Mouse (Mus musculus) cerebellum, postnatal 14 days (tissue): ENCODE measurements around the gene Nudt19.
A peak's percentile ranks its signal among the peaks of the same experiment; 100 is the strongest.
"Not testable (repeated sequence)": the region's sequence is repeated elsewhere in the genome, so short reads cannot be mapped to it uniquely, and the experiment has no call there.

Experiments used
- DNase-seq, 2 experiments: peaks; one replicate each; pipeline ENCODE4 v3.0.0; 2021; ENCODE audit warnings: mixed read lengths in 2 of 2

Gene Nudt19

GRCm38 (mm10) chr7:35564872-35565271 lies 8.8 kb upstream of the Nudt19 start:
- DNase-seq: not testable (repeated sequence)

DNA sequence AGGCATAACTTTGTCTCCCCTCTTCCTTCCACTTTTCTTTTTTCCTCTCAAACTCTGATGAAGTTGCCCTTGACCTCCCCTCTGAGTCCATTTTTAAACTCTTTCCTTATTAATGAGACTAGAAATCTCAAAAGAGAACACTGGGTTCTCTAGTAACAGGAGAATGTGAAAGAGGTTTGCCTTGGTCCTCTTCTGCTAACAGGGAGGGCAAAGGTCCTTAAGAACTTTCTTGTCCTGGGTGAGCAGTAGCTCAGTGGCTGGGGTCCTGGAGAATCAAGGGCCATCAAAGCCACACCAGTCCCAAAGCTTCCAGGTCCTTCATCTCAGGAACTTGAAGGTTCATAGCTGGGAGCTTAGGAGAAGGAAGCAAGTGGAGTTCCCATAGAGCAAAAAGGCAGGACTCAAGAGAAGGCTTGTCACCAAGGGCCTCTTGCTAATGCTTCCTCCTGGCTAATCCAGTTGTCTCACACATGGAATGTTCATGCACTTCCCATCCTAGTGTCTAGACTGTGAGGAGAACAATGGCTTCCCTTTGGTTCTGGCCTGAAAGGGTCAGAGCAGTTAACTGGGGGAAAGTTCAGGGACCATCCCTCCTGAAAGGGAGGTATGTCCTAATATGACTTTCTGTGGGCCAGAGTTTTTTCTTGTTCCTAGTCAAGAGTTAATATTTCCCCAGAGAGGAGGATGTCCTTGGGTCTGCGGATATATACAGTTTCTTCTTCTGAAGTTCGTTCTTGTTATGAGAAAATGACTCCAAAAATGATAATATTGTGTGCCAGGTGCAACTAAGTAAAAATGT lies 8.2 kb upstream of the Nudt19 start:
- no peak for DNase-seq

DNA sequence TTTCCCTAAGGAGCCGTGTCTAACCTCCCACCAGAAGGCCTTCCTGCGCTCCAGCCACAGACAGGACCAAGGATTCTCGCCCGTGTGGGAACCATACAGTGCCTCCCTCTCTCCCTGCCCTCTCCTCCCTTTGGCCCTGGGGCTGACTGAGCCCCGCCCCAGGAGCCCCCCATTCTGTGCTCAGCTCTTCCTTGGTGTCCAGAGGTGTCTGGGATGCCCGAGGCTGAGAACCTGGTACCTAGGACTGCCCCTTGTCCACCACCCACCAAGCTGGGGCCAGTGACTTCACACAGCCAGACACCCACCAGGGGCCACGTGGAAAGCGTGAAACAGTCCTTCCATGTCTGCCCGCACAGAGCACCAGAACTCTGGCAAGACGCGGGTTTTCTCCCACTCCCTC lies 7.0 kb upstream of the Nudt19 start:
- DNase-seq: no peak

DNA sequence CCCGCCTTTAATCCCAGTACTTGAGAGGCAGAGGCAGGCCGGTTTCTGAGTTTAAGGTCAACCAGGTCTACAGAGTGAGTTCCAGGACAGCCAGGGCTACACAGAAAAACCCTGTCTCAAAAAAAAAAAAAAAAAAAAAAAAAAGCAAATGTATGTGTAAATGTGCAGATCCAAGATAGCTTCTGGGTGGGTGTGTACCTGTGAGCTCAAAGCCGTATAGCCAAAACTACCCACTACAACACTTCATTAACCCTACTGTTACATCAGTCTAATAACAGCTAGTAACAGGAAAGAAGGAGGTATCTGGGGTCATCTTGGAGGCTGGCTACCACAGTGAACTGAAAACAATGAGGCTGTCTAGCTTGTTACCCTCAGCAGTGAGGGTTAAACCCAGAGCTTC lies 3.7 kb upstream of the Nudt19 start:
- no peak for DNase-seq

DNA sequence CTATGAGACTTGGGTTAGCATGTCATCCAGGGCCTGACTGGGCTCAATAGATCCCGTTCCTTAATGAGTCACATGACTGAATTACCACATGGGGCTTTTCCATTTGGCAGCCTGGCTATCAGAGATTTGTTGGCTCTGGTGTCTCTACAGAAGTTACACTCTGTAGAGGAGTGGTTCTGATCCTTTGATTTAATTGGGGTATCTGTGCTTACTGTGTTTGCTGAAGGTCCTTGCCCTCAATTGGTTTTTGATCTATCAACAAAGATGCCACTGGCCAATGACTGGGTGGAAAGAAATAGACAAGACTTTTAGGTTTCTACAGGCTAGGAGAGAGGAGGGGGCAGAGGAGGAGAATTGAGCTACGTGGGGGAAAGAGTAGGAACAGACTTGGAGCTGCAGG lies 2.6 kb upstream of the Nudt19 start:
- DNase-seq: no peak

DNA sequence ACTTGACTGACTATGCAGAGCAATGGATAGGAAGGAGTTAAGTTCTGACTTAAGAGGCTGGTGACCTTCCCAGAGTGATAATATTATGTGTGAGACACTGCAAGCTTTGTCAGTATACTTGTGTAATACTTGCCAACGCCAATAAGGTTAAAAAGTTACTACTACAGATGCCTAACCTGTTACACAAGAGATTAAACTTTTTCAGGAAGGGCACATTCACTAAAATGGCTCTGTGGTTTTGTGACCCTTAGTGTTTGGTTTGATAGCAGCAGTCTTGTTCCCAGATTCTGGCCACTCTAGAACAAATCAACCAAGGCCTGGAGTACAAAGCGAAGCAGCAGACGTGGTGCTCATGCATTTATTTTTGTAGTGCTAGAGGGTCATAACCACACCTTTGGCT lies 1.5 kb upstream of the Nudt19 start:
- no peak for DNase-seq

DNA sequence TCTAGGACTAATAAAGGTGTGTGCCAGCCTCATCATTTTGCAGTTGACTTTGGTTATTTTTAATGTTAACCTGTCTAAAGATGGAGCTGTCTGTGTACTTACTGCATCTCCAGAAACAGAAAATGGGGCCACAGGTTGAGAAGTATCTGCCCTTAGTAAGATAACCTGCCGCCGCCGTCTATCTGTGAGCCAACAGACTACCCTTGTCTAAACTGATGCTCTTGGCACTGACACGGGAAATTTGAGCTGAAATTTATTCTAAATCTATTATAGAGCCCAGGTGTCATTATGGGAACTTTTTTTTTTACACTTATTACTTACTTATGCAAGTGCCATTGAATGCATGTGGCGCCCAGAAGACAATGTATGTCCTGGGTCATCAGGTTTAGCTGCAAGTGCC lies 801 bp upstream of the Nudt19 start:
- no peak for DNase-seq

DNA sequence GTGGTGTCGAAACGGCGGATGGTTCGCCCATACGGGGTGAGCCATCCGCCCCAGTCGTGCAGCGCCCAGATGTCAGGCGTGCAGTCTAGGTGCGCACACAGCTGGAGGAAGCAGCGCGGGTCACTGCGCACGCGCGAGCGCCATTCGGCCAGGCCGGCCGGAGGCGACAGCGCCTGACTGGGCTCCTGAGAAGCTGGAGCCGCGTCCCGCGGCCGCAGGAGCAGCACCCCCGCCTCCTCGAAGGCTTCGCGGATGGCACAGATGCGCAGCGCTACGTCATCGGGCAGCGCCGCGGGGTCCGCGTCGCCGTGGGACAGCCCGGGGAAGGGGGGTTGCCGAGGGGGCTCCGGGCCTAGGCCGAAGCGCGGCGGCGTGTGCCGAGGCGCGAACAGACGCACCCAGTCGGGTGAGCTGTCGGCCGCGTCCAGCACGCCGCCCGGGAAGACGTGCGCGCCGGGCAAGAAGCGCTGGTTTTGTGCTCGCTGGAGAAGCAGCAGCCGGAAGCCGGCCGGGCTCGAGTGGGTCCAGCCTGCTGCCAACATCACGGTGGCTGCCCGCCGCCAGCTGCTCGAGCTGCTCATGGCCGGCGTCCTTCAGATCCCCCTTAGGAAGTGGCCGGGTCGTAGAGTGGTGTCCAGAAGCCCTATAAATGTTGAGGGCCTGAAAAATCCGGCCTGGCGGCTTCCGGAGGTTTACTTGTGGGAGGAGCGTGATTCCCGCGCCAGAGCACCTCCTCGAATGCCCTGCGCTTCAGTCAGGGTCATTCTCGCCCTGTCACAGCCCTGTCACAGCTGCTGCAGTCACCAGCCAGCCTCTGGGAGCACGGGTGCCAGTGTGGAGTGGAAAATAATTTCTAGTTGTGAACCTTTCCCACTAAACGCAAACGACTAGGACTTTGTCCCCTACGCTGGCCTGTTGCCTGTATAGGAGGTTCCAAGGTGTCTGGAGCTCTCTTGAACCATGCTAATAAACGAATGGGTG lies 590 bp downstream of the Nudt19 start:
- DNase-seq: peak; percentile 89 to 90

DNA sequence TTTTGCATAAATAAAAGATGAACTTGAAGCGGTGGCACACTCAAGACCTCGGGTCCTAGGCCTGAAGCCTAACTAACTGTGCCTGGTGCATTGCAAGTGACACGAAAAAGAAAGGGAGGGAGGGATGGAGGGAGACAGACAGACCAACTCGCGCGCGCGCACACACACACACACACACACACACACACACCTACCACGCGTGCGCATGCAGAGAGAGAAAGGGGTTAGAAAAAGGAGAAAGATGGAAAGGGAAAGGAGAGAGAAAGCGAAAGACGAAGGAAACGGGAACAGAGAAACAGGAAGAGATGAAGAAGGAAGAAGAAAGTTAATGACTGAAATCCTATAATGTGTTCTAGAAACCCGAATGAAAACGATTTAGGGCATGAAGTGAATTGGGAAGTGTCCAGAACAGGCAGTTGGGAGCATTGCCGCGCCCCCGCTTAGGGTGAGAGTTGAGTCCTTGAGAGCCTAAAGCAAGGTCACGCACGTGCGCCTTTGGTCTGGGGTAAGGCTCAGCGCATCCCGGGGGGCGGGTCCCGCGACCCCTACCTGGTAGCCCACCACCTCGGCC lies 1.4 kb downstream of the Nudt19 start:
- peak; percentile 60 to 69 for DNase-seq

DNA sequence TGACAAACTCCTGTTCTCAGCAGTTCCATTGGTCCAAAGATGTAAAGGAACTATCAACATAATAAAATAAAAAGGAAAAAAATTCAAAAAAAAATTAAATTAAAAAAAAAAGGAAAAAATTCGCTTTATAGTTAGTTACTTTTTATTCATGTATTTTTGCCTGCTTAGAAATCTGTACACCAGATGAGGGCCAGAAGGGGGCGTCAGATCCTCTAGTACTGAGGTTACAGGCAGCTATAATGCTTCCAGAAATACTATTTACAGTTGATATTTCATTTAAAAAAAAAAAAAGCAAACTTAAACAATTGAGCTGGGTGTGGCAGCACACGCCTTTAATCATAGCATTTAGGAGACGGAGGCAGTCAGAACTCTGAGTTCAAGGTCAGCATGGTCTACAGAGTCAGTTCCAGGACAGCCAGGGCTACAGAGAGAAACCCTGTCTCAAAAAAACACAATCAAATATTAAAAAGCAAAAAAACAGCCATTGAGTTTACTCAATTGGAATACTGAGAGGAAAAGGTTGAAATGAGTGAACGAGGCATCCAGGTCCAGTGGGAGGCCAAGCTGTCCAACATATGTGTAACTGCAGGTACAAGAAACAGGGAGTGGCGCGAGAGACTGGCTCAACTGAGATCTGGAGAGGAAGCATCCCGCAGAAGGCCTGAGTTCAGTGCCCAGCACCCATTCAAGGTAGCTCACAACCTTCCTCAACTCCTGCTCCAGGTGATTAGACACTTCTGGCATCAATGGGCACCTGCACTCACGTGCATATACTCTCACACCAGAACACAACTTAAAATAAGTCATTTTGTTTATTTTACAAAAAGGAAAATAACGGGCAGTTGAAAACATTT lies 2.1 kb downstream of the Nudt19 start:
- DNase-seq: peak; percentile 39 to 65

- peak; percentile 70 to 76 for DNase-seq
Measured at GRCm38 (mm10) chr7:35545881-35546280, 10.2 kb downstream of the Nudt19 start.

GRCm38 (mm10) chr7:35537562-35537961 lies 18.5 kb downstream of the Nudt19 start, which contains the start of gene Tdrd12:
Gene Tdrd12, minus strand, starts transcription at chr7:35537745.
- no peak for DNase-seq

DNA sequence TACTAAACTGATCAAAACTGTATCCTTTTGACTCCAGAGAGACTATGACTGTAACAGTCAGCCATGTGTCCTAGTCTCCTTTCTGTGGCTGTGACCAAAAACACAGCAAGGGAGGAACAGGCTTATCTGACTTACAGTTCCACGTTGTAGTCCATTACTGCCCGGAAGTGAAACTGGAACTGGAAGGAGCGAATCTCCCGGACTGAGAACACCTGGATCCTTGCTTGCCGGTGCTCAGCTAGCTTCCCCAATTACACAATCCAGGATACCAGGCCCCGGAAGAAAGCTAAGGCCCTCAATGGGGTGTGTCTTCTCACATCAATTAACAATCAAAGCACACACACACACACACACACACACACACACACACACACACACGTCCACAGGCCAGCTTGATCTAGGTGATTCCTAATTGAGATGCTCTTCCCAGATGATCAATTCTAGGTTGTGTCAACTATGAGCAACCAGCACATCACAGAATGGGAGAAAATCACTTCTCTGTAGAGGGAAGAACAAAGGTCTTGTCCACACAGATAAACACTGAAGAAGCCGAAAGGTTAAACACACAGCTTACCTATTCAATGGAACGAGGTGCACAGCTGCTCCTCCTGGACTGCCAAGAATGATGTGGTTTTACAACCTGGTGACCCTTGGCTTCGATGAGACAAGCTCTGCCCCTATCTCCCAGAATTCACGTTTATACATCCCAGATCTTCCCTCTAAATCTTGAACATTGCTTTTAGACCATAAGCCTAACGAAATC lies 20.2 kb downstream of the Nudt19 start:
- DNase-seq: no peak

GRCm38 (mm10) chr7:35530544-35530943 lies 25.6 kb downstream of the Nudt19 start:
- not testable (repeated sequence) for DNase-seq

GRCm38 (mm10) chr7:35530026-35530425 lies 26.1 kb downstream of the Nudt19 start:
- DNase-seq: no peak

GRCm38 (mm10) chr7:35526795-35527194 lies 29.3 kb downstream of the Nudt19 start:
- DNase-seq: no peak

- peak; percentile 18 to 39 for DNase-seq
Measured at GRCm38 (mm10) chr7:35501995-35502394, 54.1 kb downstream of the Nudt19 start.

- no peak for DNase-seq
Measured at GRCm38 (mm10) chr7:35497516-35497915, 58.6 kb downstream of the Nudt19 start.
